Mouse (Mus musculus) kidney, embryonic 16.5 days (tissue): Measurements from ENCODE around the gene Cenpt. TPM values are rescaled to one million over a fixed set of nuclear protein-coding genes. Genes with fewer than 3 reads are reported as not detected.

Experiments used
- ATAC-seq: fragments of 200-750 bp; cut with Nextera tagmentation; 2 replicates; pipeline ENCODE4 v1.8.0; 2017; ENCODE audit warnings: moderate TSS enrichment; ENCODE audit not compliant: low FRiP score, low TSS enrichment
- H3K27ac ChIP-seq: fragments of 300-500 bp; sonication (generic); 2 replicates; pipeline ENCODE4 v1.5.1; 2014; ENCODE audit warnings: low read length
- H3K27me3 ChIP-seq: fragments of 300-500 bp; sonication (generic); 2 replicates; pipeline ENCODE4 v1.6.1; 2014; ENCODE audit warnings: low read length, control low read depth, mixed read lengths; ENCODE audit not compliant: insufficient read depth
- H3K36me3 ChIP-seq: fragments of 300-500 bp; sonication (generic); 2 replicates; pipeline ENCODE4 v1.6.1; 2014; ENCODE audit warnings: low read length, control low read depth, mixed read lengths; ENCODE audit not compliant: insufficient read depth
- H3K4me1 ChIP-seq: fragments of 300-500 bp; sonication (generic); 2 replicates; pipeline ENCODE4 v1.6.1; 2014; ENCODE audit warnings: low read length, control low read depth, mixed read lengths; ENCODE audit not compliant: insufficient read depth
- H3K4me2 ChIP-seq: fragments of 300-500 bp; sonication (generic); replicated peaks from 2 replicates; pipeline ENCODE4 v1.6.1; 2014; ENCODE audit warnings: low read depth, low read length
- H3K4me3 ChIP-seq: fragments of 300-500 bp; sonication (generic); 2 replicates; pipeline ENCODE4 v1.5.1; 2014; ENCODE audit warnings: mild to moderate bottlenecking, low read length
- H3K9ac ChIP-seq: fragments of 300-500 bp; sonication (generic); replicated peaks from 2 replicates; pipeline ENCODE4 v1.6.1; 2014; ENCODE audit warnings: low read length
- H3K9me3 ChIP-seq: fragments of 300-500 bp; sonication (generic); 2 replicates; pipeline ENCODE4 v1.6.1; 2016; ENCODE audit warnings: low read length, control low read depth
- WGBS: fragments of 180-500 bp; shearing (Covaris S2); extraction: QIAGEN DNeasy Blood & Tissue Kit; methylation state at CpG from one replicate; pipeline ENCODE4 v1.1.7; 2014; 5-methylcytosine and 5-hydroxymethylcytosine counted together
- polyA plus RNA-seq: library from polyadenylated mRNA; unstranded; fragments of >200 nt; fragmentation: Nextera tagmentation; extraction: Ambion mirVana; gene quantifications from 2 replicates; pipeline ENCODE4 v1.2.1, GENCODE M21; 2015

Gene Cenpt
- polyA plus RNA-seq, 1 experiment from 2014 or later, result 44.7 TPM

DNA sequence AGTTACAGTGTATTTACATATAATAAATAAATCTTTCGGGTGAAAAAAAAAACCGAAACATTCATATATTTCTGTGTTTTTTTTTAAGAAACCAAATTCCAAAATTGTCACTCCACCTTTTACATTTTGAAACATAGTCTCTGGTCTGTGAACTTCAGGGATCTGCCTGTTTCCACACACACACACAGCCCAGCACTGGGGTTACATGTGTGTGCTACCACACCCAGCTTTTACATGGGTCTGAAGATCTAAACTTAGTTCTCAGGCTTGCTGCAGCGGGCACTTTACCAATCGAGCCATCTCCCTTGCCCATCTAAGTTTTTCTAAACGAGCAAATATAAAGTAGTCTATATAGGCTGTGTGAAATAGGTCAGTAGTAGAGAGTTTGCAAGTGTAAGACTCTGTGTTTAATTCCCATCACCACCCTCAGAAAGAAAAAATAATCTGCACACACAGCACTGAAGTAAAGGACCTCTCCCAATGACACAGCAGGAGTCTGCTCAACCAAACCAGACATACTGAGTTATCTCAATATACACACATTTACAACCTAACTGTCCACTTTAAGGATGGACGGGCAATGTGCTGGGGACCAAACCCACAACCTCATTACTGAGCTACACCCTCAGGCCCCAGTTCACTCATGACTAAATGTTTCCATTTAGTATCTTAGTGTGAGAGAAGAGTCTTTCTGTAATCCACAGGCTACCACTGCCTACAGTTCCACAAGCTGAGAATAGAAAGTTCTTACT, 51.7 kb downstream of the Cenpt start:
- no peaks in the 10 kb centered on the region for H3K9me3 ChIP-seq
- peaks cover 14% of the 10 kb centered on the region for H3K4me1 ChIP-seq
- ATAC-seq, result no peak
- H3K4me3 ChIP-seq, result no peak overlapping the region
- 0 out of 2 replicates have a peak, but pooled peaks cover 9% of the 10 kb centered on the region for H3K36me3 ChIP-seq
- no peak overlapping the region for H3K4me2 ChIP-seq
- no peaks in the 10 kb centered on the region for H3K27me3 ChIP-seq
- no peak overlapping the region for H3K9ac ChIP-seq
- 94% methylated on average over 6 of the region's 6 CpGs for WGBS
- no peak overlapping the region for H3K27ac ChIP-seq

DNA sequence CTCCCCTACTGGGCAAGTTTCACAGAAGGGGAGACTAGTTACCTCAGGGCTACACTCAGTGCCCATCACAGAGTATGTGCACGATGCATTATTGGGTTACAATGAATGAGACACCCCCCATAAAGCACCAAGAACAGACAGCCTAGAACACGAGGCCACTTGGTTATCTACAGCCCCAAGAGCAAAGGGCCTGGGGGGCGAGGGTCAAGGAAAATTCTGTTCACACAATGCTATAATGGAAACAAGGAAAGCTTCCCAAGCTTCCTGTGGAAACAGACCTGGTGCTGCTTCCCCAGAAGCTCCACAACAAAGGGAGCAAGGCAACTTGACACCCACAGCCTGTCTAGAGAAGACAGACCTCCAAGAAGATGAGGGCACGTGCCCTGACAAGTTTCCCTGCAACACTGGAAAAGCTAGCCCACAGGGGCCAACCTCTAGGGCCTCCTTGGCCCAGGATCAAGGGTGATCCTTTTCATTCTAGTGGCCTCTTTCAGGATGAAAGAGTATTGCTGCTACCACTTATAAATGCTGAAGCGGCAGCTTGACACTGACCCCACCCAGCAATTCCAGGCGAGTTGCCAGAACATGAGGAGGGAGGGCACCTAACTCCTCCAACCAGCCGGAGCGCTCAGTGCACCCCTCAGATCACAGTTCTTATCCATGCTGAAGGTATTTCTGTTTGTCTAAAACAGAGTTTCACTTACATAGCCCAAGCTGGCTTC, 53.8 kb downstream of the Cenpt start:
- H3K9ac ChIP-seq, result no peak overlapping the region

DNA sequence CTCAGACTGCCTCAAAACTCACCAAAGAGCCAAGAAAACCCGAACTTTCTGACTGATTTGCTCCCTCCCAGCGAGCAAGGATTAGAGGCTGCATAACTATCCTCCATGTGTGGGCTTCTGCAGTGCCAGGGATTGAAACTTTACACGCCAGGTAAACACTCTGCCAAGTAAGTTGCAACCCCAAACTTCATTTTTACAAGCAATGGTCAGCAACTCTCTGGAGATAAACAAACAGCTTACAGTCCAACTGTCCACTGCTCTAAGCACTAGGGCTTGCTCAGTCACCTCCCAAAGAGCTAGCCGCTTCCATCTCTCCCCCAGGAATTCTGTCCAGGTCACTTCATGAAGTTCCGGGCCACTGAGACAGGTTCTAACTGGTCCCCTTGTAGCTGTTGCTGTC, 54.7 kb downstream of the Cenpt start:
- no peaks in the 10 kb centered on the region for H3K36me3 ChIP-seq
- H3K27me3 ChIP-seq, result no peaks in the 10 kb centered on the region
- H3K9me3 ChIP-seq, result no peaks in the 10 kb centered on the region
- no peak overlapping the region for H3K27ac ChIP-seq
- H3K4me3 ChIP-seq, result no peak overlapping the region
- peaks cover 14% of the 10 kb centered on the region for H3K4me1 ChIP-seq
- no peak overlapping the region for H3K4me2 ChIP-seq
- 84% methylated on average over 5 of the region's 5 CpGs for WGBS
- ATAC-seq, result no peak
- no peak overlapping the region for H3K9ac ChIP-seq

More for the DNA sequence above, 53.8 kb downstream of the Cenpt start:
- ATAC-seq, result peak; percentile 65
- H3K27ac ChIP-seq, result peak overlapping the region; percentile 69
- peaks cover 14% of the 10 kb centered on the region for H3K4me1 ChIP-seq
- H3K9me3 ChIP-seq, result no peaks in the 10 kb centered on the region
- H3K4me2 ChIP-seq, result no peak overlapping the region
- H3K4me3 ChIP-seq, result no peak overlapping the region
- WGBS, result 26% methylated on average over 8 of the region's 8 CpGs
- H3K36me3 ChIP-seq, result 0 out of 2 replicates have a peak, but pooled peaks cover 3% of the 10 kb centered on the region
- H3K27me3 ChIP-seq, result no peaks in the 10 kb centered on the region

DNA sequence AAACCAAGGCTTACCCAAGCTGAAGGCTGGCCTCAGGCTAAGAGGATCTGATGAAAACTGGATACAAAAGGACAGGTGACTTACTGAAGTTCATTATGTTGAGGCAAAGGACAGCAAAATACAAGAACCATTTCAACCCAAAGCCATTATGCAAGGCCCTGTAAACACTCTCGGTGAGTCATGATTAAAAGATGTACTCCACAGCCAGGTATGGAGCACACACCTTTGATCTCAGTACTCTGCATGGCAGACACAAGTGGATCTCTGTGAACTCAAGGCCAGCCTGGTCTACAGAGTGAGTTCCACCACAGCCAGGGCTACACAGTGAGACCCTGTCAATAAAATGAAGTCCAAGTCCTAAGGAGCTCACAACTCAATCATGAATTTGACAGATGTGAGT, 57.3 kb downstream of the Cenpt start:
- Histone ChIP-seq H3K4me3 (no peak overlapping the region), H3K27me3 (no peaks in the 10 kb centered on the region), H3K36me3 (no peaks in the 10 kb centered on the region), H3K27ac (no peak overlapping the region), H3K9me3 (no peaks in the 10 kb centered on the region), H3K4me1 (peaks cover 14% of the 10 kb centered on the region), H3K9ac (no peak overlapping the region), H3K4me2 (no peak overlapping the region)
- 81% methylated on average over 1 of the region's 1 CpGs for WGBS
- ATAC-seq, result no peak

Other genes starting within 250 kb of the Cenpt start
- 44.5 and 46.3 TPM in 2 replicates for gene Ripor1, start 248.0 kb downstream of the Cenpt start, polyA plus RNA-seq
- gene Ctcf, start 216.7 kb downstream of the Cenpt start, polyA plus RNA-seq, result 117 and 134 TPM in 2 replicates
- 0.84 and 1.2 TPM in 2 replicates for gene Agrp, start 215.9 kb downstream of the Cenpt start, polyA plus RNA-seq
- gene Carmil2, start 167.0 kb downstream of the Cenpt start, polyA plus RNA-seq, result 0.49 and 0.52 TPM in 2 replicates
- 65.7 and 67.6 TPM in 2 replicates for gene Acd, start 152.2 kb downstream of the Cenpt start, polyA plus RNA-seq
- 18.0 and 20.1 TPM in 2 replicates for gene Pard6a, start 152.1 kb downstream of the Cenpt start, polyA plus RNA-seq
- gene 4933405L10Rik, start 145.6 kb downstream of the Cenpt start, polyA plus RNA-seq, result not detected in 2 replicates
- 29.0 and 34.1 TPM in 2 replicates for gene Enkd1, start 145.1 kb downstream of the Cenpt start, polyA plus RNA-seq
- 24.9 and 25.7 TPM in 2 replicates for gene Gfod2, start 94.6 kb downstream of the Cenpt start, polyA plus RNA-seq
- gene Ranbp10, start 25.9 kb downstream of the Cenpt start, polyA plus RNA-seq, result 10.7 and 13.3 TPM in 2 replicates
- 0.21 and 0.24 TPM in 2 replicates for gene Tsnaxip1, start 25.5 kb downstream of the Cenpt start, polyA plus RNA-seq
- 65.2 and 66.1 TPM in 2 replicates for gene Thap11, start 1.9 kb upstream of the Cenpt start, polyA plus RNA-seq
- 186 and 242 TPM in 2 replicates for gene Nutf2, start 7.3 kb upstream of the Cenpt start, polyA plus RNA-seq
- 58.8 and 61.1 TPM in 2 replicates for gene Edc4, start 27.6 kb upstream of the Cenpt start, polyA plus RNA-seq
- gene Nrn1l, start 40.3 kb upstream of the Cenpt start, polyA plus RNA-seq, result 0.53 and 0.85 TPM in 2 replicates
- 44.3 and 46.7 TPM in 2 replicates for gene Pskh1, start 47.2 kb upstream of the Cenpt start, polyA plus RNA-seq
- 0.82 and 1.8 TPM in 2 replicates for gene Ctrl, start 80.6 kb upstream of the Cenpt start, polyA plus RNA-seq
- gene Psmb10, start 85.2 kb upstream of the Cenpt start, polyA plus RNA-seq, result 33.3 and 46.5 TPM in 2 replicates
- 1.3 and 1.8 TPM in 2 replicates for gene Lcat, start 90.1 kb upstream of the Cenpt start, polyA plus RNA-seq
- gene Slc12a4, start 112.8 kb upstream of the Cenpt start, polyA plus RNA-seq, result 36.1 and 36.2 TPM in 2 replicates
- not detected in 2 replicates for gene Dpep3, start 126.2 kb upstream of the Cenpt start, polyA plus RNA-seq
- gene Dus2, start 138.1 kb upstream of the Cenpt start, polyA plus RNA-seq, result 19.7 and 24.6 TPM in 2 replicates
- gene Dpep2nb, start 152.7 kb upstream of the Cenpt start, polyA plus RNA-seq, result not detected in 2 replicates
- gene Ddx28, start 158.6 kb upstream of the Cenpt start, polyA plus RNA-seq, result 19.8 and 21.2 TPM in 2 replicates
- 5.7 and 6.7 TPM in 2 replicates for gene Nfatc3, start 205.6 kb upstream of the Cenpt start, polyA plus RNA-seq